Mouse (Mus musculus): ENCODE results near the gene Olfr922. TPM values are rescaled to one million over a fixed set of nuclear protein-coding genes. Genes with fewer than 3 reads are reported as not detected.

Olfr922 gene
- total RNA-seq (2012; rRNA removed), result not detected in 2 replicates

DNA sequence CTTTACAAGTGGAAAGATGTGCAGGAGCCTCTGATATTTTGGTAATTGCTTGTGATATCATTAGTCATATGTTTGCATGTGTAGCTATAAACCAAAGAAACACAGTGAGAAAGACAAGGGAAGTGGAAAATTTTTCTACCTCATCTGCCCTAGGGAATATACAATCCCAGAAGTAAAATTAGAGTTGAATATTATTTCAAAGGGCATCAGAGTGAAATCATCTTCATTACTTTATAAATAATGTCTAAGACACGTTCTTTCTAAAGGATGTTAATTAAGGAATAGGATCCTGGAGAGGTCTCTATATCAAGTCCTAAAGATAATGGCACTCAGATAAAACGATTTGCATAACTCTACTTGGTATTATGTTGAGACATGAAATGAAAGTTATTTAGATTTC is at the start of gene Olfr922:
Gene Olfr922 (plus strand): TSS at position 301 of the 400 bp plus-strand sequence.
- H3K9ac ChIP-seq (ENCODE audit: insufficient read depth, low read depth, low read length, poor library complexity, severe bottlenecking), result no peak within 1 kb of the TSS
- TF ChIP-seq ZC3H11A (IDR thresholded peaks at IDR 0.05; ENCODE audit: borderline replicate concordance, low read depth, low read length) (no peak), ZNF384 (IDR thresholded peaks at IDR 0.05; ENCODE audit: low read depth, low read length) (no peak), HCFC1 (IDR thresholded peaks at IDR 0.05; ENCODE audit: borderline replicate concordance, insufficient read depth, low read length) (no peak), MAFK (IDR thresholded peaks at IDR 0.05; ENCODE audit: insufficient read depth, low read depth, low read length) (no peak), CHD2 (IDR thresholded peaks at IDR 0.05; ENCODE audit: low read depth, low read length) (no peak)
- no peaks in the 10 kb centered on the region for H3K9me3 ChIP-seq (ENCODE audit: control insufficient read depth, insufficient read depth, low read depth, low read length)
- no peaks in the 10 kb centered on the region for H3K4me1 ChIP-seq (ENCODE audit: control insufficient read depth in 2 of 2, insufficient read depth in 2 of 2, low read length in 2 of 2, poor library complexity in 1 of 2)
- H3K4me3 ChIP-seq (ENCODE audit: insufficient read depth in 1 of 2, low read depth in 1 of 2, low read length in 2 of 2, poor library complexity in 1 of 2, severe bottlenecking in 1 of 2), result no peak within 1 kb of the TSS
- H3K27ac ChIP-seq (ENCODE audit: insufficient read depth, low read depth, low read length, poor library complexity, severe bottlenecking), result no peak within 1 kb of the TSS
- no peaks in the 10 kb centered on the region for H3K36me3 ChIP-seq (ENCODE audit: control insufficient read depth, insufficient read depth, low read length, poor library complexity, severe bottlenecking)
- in situ Hi-C loops (cut with MboI; ENCODE audit: low sequenced_read_pairs in 2 of 2, unreplicated experiment in 2 of 2), result no loop called here
- no peak for DNase-seq (ENCODE audit: low read depth, low spot score)

DNA sequence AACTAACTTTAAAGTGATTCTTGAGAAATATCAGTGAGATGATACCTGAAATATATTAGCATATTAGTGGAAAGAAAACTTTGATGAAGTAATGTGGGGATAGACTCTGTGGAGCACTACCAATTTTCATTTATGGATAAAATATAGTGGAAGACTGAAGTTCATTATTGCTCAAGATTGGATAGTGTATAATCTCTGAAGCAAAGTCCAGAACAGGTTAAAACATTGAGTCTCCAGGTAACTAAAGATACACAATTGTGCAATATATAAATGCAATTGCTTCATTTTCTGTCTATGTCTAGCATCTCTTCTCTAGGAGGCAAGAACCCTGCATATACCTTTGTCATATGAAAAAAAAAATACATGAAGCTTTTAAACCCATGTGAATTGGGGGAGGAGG is 41.6 kb upstream of the Olfr922 start, which contains the start of gene Olfr921:
Gene Olfr921 (plus strand): TSS at position 301 of the 400 bp plus-strand sequence.
- in situ Hi-C loops (cut with MboI; ENCODE audit: low sequenced_read_pairs in 2 of 2, unreplicated experiment in 2 of 2), result no loop called here
- Histone ChIP-seq H3K9ac (ENCODE audit: insufficient read depth, low read depth, low read length, poor library complexity, severe bottlenecking) (no peak within 1 kb of the TSS), H3K4me3 (ENCODE audit: insufficient read depth in 1 of 2, low read depth in 1 of 2, low read length in 2 of 2, poor library complexity in 1 of 2, severe bottlenecking in 1 of 2) (no peak within 1 kb of the TSS), H3K27ac (ENCODE audit: insufficient read depth, low read depth, low read length, poor library complexity, severe bottlenecking) (no peak within 1 kb of the TSS), H3K4me1 (ENCODE audit: control insufficient read depth in 2 of 2, insufficient read depth in 2 of 2, low read length in 2 of 2, poor library complexity in 1 of 2) (no peaks in the 10 kb centered on the region), H3K36me3 (ENCODE audit: control insufficient read depth, insufficient read depth, low read length, poor library complexity, severe bottlenecking) (no peaks in the 10 kb centered on the region), H3K9me3 (ENCODE audit: control insufficient read depth, insufficient read depth, low read depth, low read length) (no peaks in the 10 kb centered on the region)
- no peak for DNase-seq (ENCODE audit: low read depth, low spot score)
- TF ChIP-seq CHD2 (IDR thresholded peaks at IDR 0.05; ENCODE audit: low read depth, low read length) (no peak), ZC3H11A (IDR thresholded peaks at IDR 0.05; ENCODE audit: borderline replicate concordance, low read depth, low read length) (no peak), MAFK (IDR thresholded peaks at IDR 0.05; ENCODE audit: insufficient read depth, low read depth, low read length) (no peak), ZNF384 (IDR thresholded peaks at IDR 0.05; ENCODE audit: low read depth, low read length) (no peak), HCFC1 (IDR thresholded peaks at IDR 0.05; ENCODE audit: borderline replicate concordance, insufficient read depth, low read length) (no peak)

DNA sequence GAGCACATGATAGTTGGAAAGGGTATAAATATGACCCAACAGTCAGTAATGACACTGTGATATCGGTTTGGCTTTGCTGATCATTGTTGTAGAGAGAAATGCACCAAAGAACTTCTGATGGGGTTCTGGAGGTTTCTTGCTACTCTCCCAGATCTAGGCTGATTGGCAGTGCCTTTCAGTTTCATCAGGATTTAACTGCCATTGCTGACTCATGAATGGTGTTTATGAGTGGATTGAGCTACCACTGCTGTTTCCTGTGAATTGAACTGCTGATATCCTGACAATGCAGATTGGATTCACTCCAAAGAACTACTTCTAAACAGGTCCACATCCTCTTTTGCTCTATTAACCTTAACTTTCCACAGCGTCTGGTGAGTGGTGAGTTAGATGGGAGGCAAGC is 21.7 kb upstream of the Olfr922 start:
- in situ Hi-C loops (cut with MboI; ENCODE audit: low sequenced_read_pairs in 2 of 2, unreplicated experiment in 2 of 2), result no loop called here
- TF ChIP-seq ZNF384 (IDR thresholded peaks at IDR 0.05; ENCODE audit: low read depth, low read length) (no peak), HCFC1 (IDR thresholded peaks at IDR 0.05; ENCODE audit: borderline replicate concordance, insufficient read depth, low read length) (no peak), ZC3H11A (IDR thresholded peaks at IDR 0.05; ENCODE audit: borderline replicate concordance, low read depth, low read length) (no peak), MAFK (IDR thresholded peaks at IDR 0.05; ENCODE audit: insufficient read depth, low read depth, low read length) (no peak), CHD2 (IDR thresholded peaks at IDR 0.05; ENCODE audit: low read depth, low read length) (no peak)
- no peak overlapping the region for H3K27ac ChIP-seq (ENCODE audit: insufficient read depth, low read depth, low read length, poor library complexity, severe bottlenecking)
- no peaks in the 10 kb centered on the region for H3K9me3 ChIP-seq (ENCODE audit: control insufficient read depth, insufficient read depth, low read depth, low read length)
- H3K4me3 ChIP-seq (ENCODE audit: insufficient read depth in 1 of 2, low read depth in 1 of 2, low read length in 2 of 2, poor library complexity in 1 of 2, severe bottlenecking in 1 of 2), result no peak overlapping the region
- no peaks in the 10 kb centered on the region for H3K36me3 ChIP-seq (ENCODE audit: control insufficient read depth, insufficient read depth, low read length, poor library complexity, severe bottlenecking)
- H3K9ac ChIP-seq (ENCODE audit: insufficient read depth, low read depth, low read length, poor library complexity, severe bottlenecking), result no peak overlapping the region
- no peak for DNase-seq (ENCODE audit: low read depth, low spot score)
- no peaks in the 10 kb centered on the region for H3K4me1 ChIP-seq (ENCODE audit: control insufficient read depth in 2 of 2, insufficient read depth in 2 of 2, low read length in 2 of 2, poor library complexity in 1 of 2)

DNA sequence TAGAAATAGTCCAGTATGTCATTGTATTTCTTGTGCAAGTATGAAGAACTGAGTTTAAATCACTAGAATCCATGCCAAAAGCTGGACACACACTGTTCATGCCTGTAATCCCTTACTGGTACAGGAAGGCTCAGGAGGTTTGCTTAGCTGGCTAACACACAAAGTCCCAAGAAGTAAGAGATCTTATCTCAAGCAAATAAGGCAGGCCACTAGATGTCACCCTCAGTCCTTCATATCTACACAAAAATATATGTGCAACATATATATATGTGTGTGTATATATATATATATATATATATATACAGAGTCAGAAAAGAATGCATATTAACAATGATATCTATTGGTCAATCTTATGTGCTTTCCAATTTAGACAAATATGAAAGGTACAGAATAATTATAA is 8.7 kb upstream of the Olfr922 start:
- Histone ChIP-seq H3K4me1 (ENCODE audit: control insufficient read depth in 2 of 2, insufficient read depth in 2 of 2, low read length in 2 of 2, poor library complexity in 1 of 2) (no peaks in the 10 kb centered on the region), H3K9me3 (ENCODE audit: control insufficient read depth, insufficient read depth, low read depth, low read length) (peaks cover 2% of the 10 kb centered on the region; the same call in 1 of the 2 replicates), H3K27ac (ENCODE audit: insufficient read depth, low read depth, low read length, poor library complexity, severe bottlenecking) (no peak overlapping the region), H3K4me3 (ENCODE audit: insufficient read depth in 1 of 2, low read depth in 1 of 2, low read length in 2 of 2, poor library complexity in 1 of 2, severe bottlenecking in 1 of 2) (no peak overlapping the region), H3K36me3 (ENCODE audit: control insufficient read depth, insufficient read depth, low read length, poor library complexity, severe bottlenecking) (no peaks in the 10 kb centered on the region), H3K9ac (ENCODE audit: insufficient read depth, low read depth, low read length, poor library complexity, severe bottlenecking) (no peak overlapping the region)
- in situ Hi-C loops (cut with MboI; ENCODE audit: low sequenced_read_pairs in 2 of 2, unreplicated experiment in 2 of 2), result no loop called here
- no peak for TF ChIP-seq MAFK (IDR thresholded peaks at IDR 0.05; ENCODE audit: insufficient read depth, low read depth, low read length)
- no peak for TF ChIP-seq CHD2 (IDR thresholded peaks at IDR 0.05; ENCODE audit: low read depth, low read length)
- no peak for TF ChIP-seq ZNF384 (IDR thresholded peaks at IDR 0.05; ENCODE audit: low read depth, low read length)
- TF ChIP-seq ZC3H11A (IDR thresholded peaks at IDR 0.05; ENCODE audit: borderline replicate concordance, low read depth, low read length), result no peak
- no peak for TF ChIP-seq HCFC1 (IDR thresholded peaks at IDR 0.05; ENCODE audit: borderline replicate concordance, insufficient read depth, low read length)
- no peak for DNase-seq (ENCODE audit: low read depth, low spot score)

Data from ES-E14 (cell line).